Mouse (Mus musculus): ENCODE data around the gene Rpl13. TPM values are rescaled to one million over a fixed set of nuclear protein-coding genes. Genes with fewer than 3 reads are reported as not detected.

Gene Rpl13
- polyA plus RNA-seq, 1 experiment: 615 TPM

Other genes starting within 250 kb of the Rpl13 start
- 33.3 and 37.9 TPM in 2 replicates for gene Ankrd11, start 60.1 kb upstream of the Rpl13 start, polyA plus RNA-seq (2012; ENCODE audit: insufficient read depth, insufficient read length, missing spikeins)
- gene Spg7, start 39.4 kb upstream of the Rpl13 start, polyA plus RNA-seq (2012; ENCODE audit: insufficient read depth, insufficient read length, missing spikeins): 154 and 173 TPM in 2 replicates
- gene Cpne7, start 15.0 kb downstream of the Rpl13 start, polyA plus RNA-seq (2012; ENCODE audit: insufficient read depth, insufficient read length, missing spikeins): not detected in 2 replicates
- gene Sult5a1, start 56.0 kb downstream of the Rpl13 start, polyA plus RNA-seq (2012; ENCODE audit: insufficient read depth, insufficient read length, missing spikeins): 3.4 and 4.3 TPM in 2 replicates
- 29.4 and 31.2 TPM in 2 replicates for gene Dpep1, start 83.9 kb downstream of the Rpl13 start, polyA plus RNA-seq (2012; ENCODE audit: insufficient read depth, insufficient read length, missing spikeins)
- 34.7 and 39.5 TPM in 2 replicates for gene Chmp1a, start 110.4 kb downstream of the Rpl13 start, polyA plus RNA-seq (2012; ENCODE audit: insufficient read depth, insufficient read length, missing spikeins)
- gene Spata33, start 110.5 kb downstream of the Rpl13 start, polyA plus RNA-seq (2012; ENCODE audit: insufficient read depth, insufficient read length, missing spikeins): 5.8 TPM in 1 of 2 replicates, not detected in the other
- gene Cdk10, start 122.5 kb downstream of the Rpl13 start, polyA plus RNA-seq (2012; ENCODE audit: insufficient read depth, insufficient read length, missing spikeins): 11.4 and 12.3 TPM in 2 replicates
- 1.4 and 1.9 TPM in 2 replicates for gene Spata2l, start 133.9 kb downstream of the Rpl13 start, polyA plus RNA-seq (2012; ENCODE audit: insufficient read depth, insufficient read length, missing spikeins)
- 3.3 and 7.7 TPM in 2 replicates for gene Zfp276, start 151.8 kb downstream of the Rpl13 start, polyA plus RNA-seq (2012; ENCODE audit: insufficient read depth, insufficient read length, missing spikeins)
- gene Vps9d1, start 152.0 kb downstream of the Rpl13 start, polyA plus RNA-seq (2012; ENCODE audit: insufficient read depth, insufficient read length, missing spikeins): 7.7 and 8.5 TPM in 2 replicates
- not detected in 2 replicates for gene Fanca, start 216.2 kb downstream of the Rpl13 start, polyA plus RNA-seq (2012; ENCODE audit: insufficient read depth, insufficient read length, missing spikeins)
- gene Spire2, start 230.4 kb downstream of the Rpl13 start, polyA plus RNA-seq (2012; ENCODE audit: insufficient read depth, insufficient read length, missing spikeins): not detected in 2 replicates